9 mouse cellular contexts compared by ENCODE assay signal in genomic region chr2:50877716-50878115, GRCm38 (mm10).
DNase-seq lines count a peak whose midpoint lies in the region; ATAC-seq lines count a peak whose summit lies in the region.
"Had no signal": no experiment of that assay in that cellular context is flagged by ENCODE, and none has a peak within 500 bp of the region (broad histone marks: within the 10 kb centered on the region; RNA-seq: fewer than 3 reads in every experiment).

No protein-coding gene starts in this region.

- DNase-seq in ovary, postnatal 14 days (ENCODE audit: low spot score) = peak; percentile 4
- no peak for DNase-seq in ovary, postnatal 10 days (ENCODE audit: low spot score)
- peak; percentile 34 to 51 for DNase-seq in heart, postnatal 14 days
- peak; percentile 44 to 60 for DNase-seq in urinary bladder, postnatal 4 days (ENCODE audit: low spot score in 2 of 2)
- no peak for DNase-seq in embryo, embryonic 10.5 days (ENCODE audit: low spot score)

- no peak overlapping the region for H3K9ac ChIP-seq in limb, embryonic 13.5 days

- H3K4me1 ChIP-seq in limb, embryonic 13.5 days = peaks cover 22% of the 10 kb centered on the region
- H3K4me1 ChIP-seq: megakaryocyte, embryonic 14.5 days had no signal

- H3K36me3 ChIP-seq in limb, embryonic 13.5 days = no peaks in the 10 kb centered on the region

- no peaks in the 10 kb centered on the region for H3K9me3 ChIP-seq in limb, embryonic 13.5 days

- 35% methylated on average over 17 of the region's 17 CpGs for WGBS in limb, embryonic 13.5 days

- ATAC-seq in limb, embryonic 13.5 days (ENCODE audit: low FRiP score, low read depth) = peak; percentile 88
- ATAC-seq in megakaryocyte progenitor cell, adult 5-6 weeks (replicated peaks; ENCODE audit: poor library complexity) = no peak
- no peak for ATAC-seq in inflammation-experienced regulatory T-cells, adult 6 months

- no peaks in the 10 kb centered on the region for H3K27me3 ChIP-seq in limb, embryonic 13.5 days
- H3K27me3 ChIP-seq: megakaryocyte, embryonic 14.5 days had no signal

- H3K4me3 ChIP-seq in limb, embryonic 13.5 days = no peak overlapping the region
- H3K4me3 ChIP-seq: megakaryocyte, embryonic 14.5 days had no signal

- H3K4me2 ChIP-seq in limb, embryonic 13.5 days (replicated peaks) = peak overlapping the region; percentile 43

- intact Hi-C loops in heart, postnatal 14 days (cut with DNase I) = no loop called here

- peak overlapping the region; percentile 74; the same call in 1 of the 2 replicates for H3K27ac ChIP-seq in limb, embryonic 13.5 days

Comparison
In these comparisons a context has a peak if more than half of its experiments do, and no peak if none do; other contexts are left out.
1. DNase-seq: peak in ovary, postnatal 14 days (single experiment), heart, postnatal 14 days (2 of 2) and urinary bladder, postnatal 4 days (2 of 2); none in ovary, postnatal 10 days (single experiment) and embryo, embryonic 10.5 days (single experiment).